11 mouse cellular contexts compared by ENCODE assay signal in genomic region chr6:91020810-91021209, GRCm38 (mm10). TPM values are rescaled to one million over a fixed set of nuclear protein-coding genes. Genes with fewer than 3 reads are reported as not detected.
DNase-seq lines count a peak whose midpoint lies in the region; ATAC-seq and TF ChIP-seq lines count a peak whose summit lies in the region.
"Had no signal": no experiment of that assay in that cellular context is flagged by ENCODE, and none has a peak within 500 bp of the region (broad histone marks: within the 10 kb centered on the region; RNA-seq: fewer than 3 reads in every experiment).

No protein-coding gene starts in this region.

- peak overlapping the region; percentile 20; the same call in 1 of the 2 replicates for H3K27ac ChIP-seq in kidney, embryonic 14.5 days (ENCODE audit: low read depth, low read length)
- H3K27ac ChIP-seq in limb, embryonic 14.5 days (replicated peaks; ENCODE audit: low read depth, low read length): no peak overlapping the region
- H3K27ac ChIP-seq: forebrain, embryonic 12.5 days; liver, embryonic 14.5 days had no signal

- intact Hi-C loops in left cerebral cortex, postnatal 14 days (cut with DNase I): no loop called here

- 0 out of 2 replicates have a peak overlapping the region, but pooled peaks have one; percentile 4 for H3K9ac ChIP-seq in kidney, embryonic 14.5 days (ENCODE audit: low read depth, low read length)
- H3K9ac ChIP-seq in limb, embryonic 14.5 days (ENCODE audit: low read depth, low read length, severe bottlenecking): no peak overlapping the region
- H3K9ac ChIP-seq: forebrain, embryonic 12.5 days; liver, embryonic 14.5 days had no signal

- H3K4me3 ChIP-seq in kidney, embryonic 14.5 days (ENCODE audit: low read length): no peak overlapping the region
- H3K4me3 ChIP-seq in limb, embryonic 14.5 days (replicated peaks; ENCODE audit: low read length): no peak overlapping the region
- H3K4me3 ChIP-seq: forebrain, embryonic 12.5 days had no signal

- no peaks in the 10 kb centered on the region for H3K4me1 ChIP-seq in kidney, embryonic 14.5 days (ENCODE audit: control insufficient read depth, insufficient read depth, low read length)
- peaks cover 10% of the 10 kb centered on the region; the same call in 1 of the 2 replicates for H3K4me1 ChIP-seq in limb, embryonic 14.5 days (ENCODE audit: control insufficient read depth, insufficient read depth, low read length)
- H3K4me1 ChIP-seq: forebrain, embryonic 12.5 days had no signal

- 61% methylated on average over 7 of the region's 7 CpGs for WGBS in kidney, embryonic 14.5 days
- 24% methylated on average over 7 of the region's 7 CpGs for WGBS in limb, embryonic 14.5 days

- no peak for TF ChIP-seq POLR2A in limb, embryonic 14.5 days (IDR thresholded peaks at IDR 0.05; ENCODE audit: borderline replicate concordance, extremely low read depth, insufficient read depth, insufficient read length)

- DNase-seq in embryo, embryonic 11 days: peak; percentile 32
- no peak for DNase-seq in embryo, embryonic 10 days (ENCODE audit: low spot score)
- DNase-seq in fibroblast of lung, adult 2 months (ENCODE audit: low read depth): peak; percentile 15
- DNase-seq in limb, embryonic 14.5 days (ENCODE audit: low spot score): peak; percentile 38
- DNase-seq in adrenal gland, postnatal 14 days: no peak
- DNase-seq in left cerebral cortex, postnatal 14 days (ENCODE audit: low spot score in 2 of 2): no peak
- no peak for DNase-seq in layer of hippocampus, postnatal 36 days
- DNase-seq: lung, postnatal 4 days had no signal

- no peaks in the 10 kb centered on the region for H3K9me3 ChIP-seq in kidney, embryonic 14.5 days (ENCODE audit: control insufficient read depth, low read length)
- no peaks in the 10 kb centered on the region for H3K9me3 ChIP-seq in limb, embryonic 14.5 days (ENCODE audit: control insufficient read depth, low read length)
- H3K9me3 ChIP-seq: forebrain, embryonic 12.5 days had no signal

- ATAC-seq in kidney, embryonic 14.5 days (ENCODE audit: low FRiP score, low TSS enrichment): peak; percentile 62
- 0 out of 2 replicates have a peak, but pooled peaks have one; percentile 24 for ATAC-seq in limb, embryonic 14.5 days (ENCODE audit: low FRiP score, low read depth)

- H3K4me2 ChIP-seq in kidney, embryonic 14.5 days (replicated peaks; ENCODE audit: low read depth, low read length): no peak overlapping the region
- H3K4me2 ChIP-seq in limb, embryonic 14.5 days (replicated peaks; ENCODE audit: low read depth, low read length, severe bottlenecking): no peak overlapping the region
- H3K4me2 ChIP-seq: forebrain, embryonic 12.5 days had no signal

- no peaks in the 10 kb centered on the region for H3K36me3 ChIP-seq in kidney, embryonic 14.5 days (ENCODE audit: control insufficient read depth, insufficient read depth, low read length)
- H3K36me3 ChIP-seq in limb, embryonic 14.5 days (ENCODE audit: control insufficient read depth, insufficient read depth, low read length): no peaks in the 10 kb centered on the region

- no peaks in the 10 kb centered on the region for H3K27me3 ChIP-seq in kidney, embryonic 14.5 days (ENCODE audit: control insufficient read depth, insufficient read depth, low read length)
- H3K27me3 ChIP-seq in limb, embryonic 14.5 days (ENCODE audit: control insufficient read depth, insufficient read depth, low read length): no peaks in the 10 kb centered on the region
- H3K27me3 ChIP-seq: forebrain, embryonic 12.5 days had no signal

RNA-seq across cellular contexts. Expression of gene Iqsec1, which starts 32.3 kb away (rescaled TPM):
- polyA plus RNA-seq in kidney, embryonic 14.5 days (2014; fragmentation: Nextera tagmentation; extraction: Ambion mirVana): 11.9 and 16.1 TPM in 2 replicates
- polyA plus RNA-seq in limb, embryonic 14.5 days (2012; rRNA removed): 58.2 and 80.2 TPM in 2 replicates
- polyA plus RNA-seq in limb, embryonic 14.5 days (2014; fragmentation: Nextera tagmentation; extraction: Ambion mirVana): 17.3 and 20.6 TPM in 2 replicates
- total RNA-seq in adrenal gland, postnatal 14 days (2021): 86.8 and 88.7 TPM in 2 replicates
- total RNA-seq in left cerebral cortex, postnatal 14 days (2021): 100 to 1,000 TPM; 246 to 274 TPM
- total RNA-seq in layer of hippocampus, postnatal 36 days (2021): 100 to 1,000 TPM; 243 to 261 TPM

Comparison
In these comparisons a context has a peak if more than half of its experiments do, and no peak if none do; other contexts are left out.
1. DNase-seq: peak in embryo, embryonic 11 days (single experiment), fibroblast of lung, adult 2 months (single experiment) and limb, embryonic 14.5 days (single experiment); none in embryo, embryonic 10 days (single experiment), adrenal gland, postnatal 14 days (single experiment), left cerebral cortex, postnatal 14 days (0 of 2) and layer of hippocampus, postnatal 36 days (0 of 2).